Mouse (Mus musculus) hindbrain, embryonic 14.5 days (tissue): ENCODE measurements around the gene Ankra2. TPM values are rescaled to one million over a fixed set of nuclear protein-coding genes. Genes with fewer than 3 reads are reported as not detected.

Experiments
- ATAC-seq: fragments of 200-750 bp; cut with Nextera tagmentation; 2 replicates; pipeline ENCODE4 v1.8.0; 2017; ENCODE audit warnings: moderate number of reproducible peaks, mild to moderate bottlenecking, moderate TSS enrichment, moderate library complexity; ENCODE audit not compliant: low FRiP score
- DNase-seq: peaks from one replicate; pipeline ENCODE4 v3.0.0-alpha.2; 2015; ENCODE audit warnings: low spot score
- H3K27ac ChIP-seq: fragments of 300-500 bp; sonication (generic); 2 replicates; pipeline ENCODE4 v1.5.1; 2014; ENCODE audit warnings: mild to moderate bottlenecking, moderate library complexity
- H3K27me3 ChIP-seq: fragments of 300-500 bp; sonication (generic); 2 replicates; pipeline ENCODE4 v1.6.1; 2014; ENCODE audit warnings: mild to moderate bottlenecking, low read length, mixed read lengths; ENCODE audit not compliant: control insufficient read depth, insufficient read depth
- H3K36me3 ChIP-seq: fragments of 300-500 bp; sonication (generic); replicated peaks from 2 replicates; pipeline ENCODE4 v1.6.1; 2014; ENCODE audit not compliant: control insufficient read depth, insufficient read depth
- H3K4me1 ChIP-seq: fragments of 300-500 bp; sonication (generic); replicated peaks from 2 replicates; pipeline ENCODE4 v1.6.1; 2014; ENCODE audit warnings: antibody characterized with exemption, low read length, mixed read lengths; ENCODE audit not compliant: control insufficient read depth, insufficient read depth
- H3K4me2 ChIP-seq: fragments of 300-500 bp; sonication (generic); replicated peaks from 2 replicates; pipeline ENCODE4 v1.6.1; 2014; ENCODE audit warnings: mild to moderate bottlenecking, moderate library complexity
- H3K4me3 ChIP-seq: fragments of 300-500 bp; sonication (generic); replicated peaks from 2 replicates; pipeline ENCODE4 v1.5.1; 2014; ENCODE audit warnings: mild to moderate bottlenecking, low read length
- H3K9ac ChIP-seq: fragments of 300-500 bp; sonication (generic); 2 replicates; pipeline ENCODE4 v1.6.1; 2014
- H3K9me3 ChIP-seq: fragments of 300-500 bp; sonication (generic); 2 replicates; pipeline ENCODE4 v1.6.1; 2016; ENCODE audit warnings: low read length; ENCODE audit not compliant: control insufficient read depth
- WGBS: fragments of 180-500 bp; shearing (Covaris S2); extraction: QIAGEN DNeasy Blood & Tissue Kit; methylation state at CpG from one replicate; pipeline ENCODE4 v1.1.7; 2014; 5-methylcytosine and 5-hydroxymethylcytosine counted together
- polyA plus RNA-seq: library from polyadenylated mRNA; unstranded; fragments of >200 nt; fragmentation: Nextera tagmentation; extraction: Ambion mirVana; gene quantifications from 2 replicates; pipeline ENCODE4 v1.2.1, GENCODE M21; 2014

Ankra2 gene
- polyA plus RNA-seq, 1 experiment from 2014 or later = 94.2 TPM

- Histone ChIP-seq H3K27ac (no peak overlapping the region), H3K9ac (no peak overlapping the region), H3K4me1 (no peaks in the 10 kb centered on the region), H3K9me3 (no peaks in the 10 kb centered on the region), H3K27me3 (no peaks in the 10 kb centered on the region), H3K4me3 (no peak overlapping the region), H3K36me3 (peaks cover 48% of the 10 kb centered on the region), H3K4me2 (no peak overlapping the region)
- WGBS = 91% methylated on average over 5 of the region's 5 CpGs
- no peak for DNase-seq
- ATAC-seq = no peak
These were observed 45.1 kb downstream of the Ankra2 start for GRCm38 (mm10) chr13:98308004-98308403.

- ATAC-seq (no peak), DNase-seq (no peak)
- 85% methylated on average over 4 of the region's 4 CpGs for WGBS
- no peaks in the 10 kb centered on the region for H3K9me3 ChIP-seq
- no peak overlapping the region for H3K27ac ChIP-seq
- no peaks in the 10 kb centered on the region for H3K4me1 ChIP-seq
- H3K4me2 ChIP-seq = no peak overlapping the region
- no peaks in the 10 kb centered on the region for H3K27me3 ChIP-seq
- H3K9ac ChIP-seq = no peak overlapping the region
- no peak overlapping the region for H3K4me3 ChIP-seq
- H3K36me3 ChIP-seq = peaks cover 55% of the 10 kb centered on the region
These were observed 45.9 kb downstream of the Ankra2 start for GRCm38 (mm10) chr13:98308724-98309123.

GRCm38 (mm10) chr13:98311597-98311996 lies 48.7 kb downstream of the Ankra2 start:
- 95% methylated on average over 5 of the region's 5 CpGs for WGBS
- ATAC-seq (no peak), DNase-seq (no peak)
- Histone ChIP-seq H3K27me3 (no peaks in the 10 kb centered on the region), H3K4me3 (no peak overlapping the region), H3K9ac (no peak overlapping the region), H3K9me3 (no peaks in the 10 kb centered on the region), H3K27ac (no peak overlapping the region), H3K36me3 (peaks cover 68% of the 10 kb centered on the region), H3K4me1 (peaks cover 16% of the 10 kb centered on the region), H3K4me2 (no peak overlapping the region)

GRCm38 (mm10) chr13:98313631-98314030 lies 50.8 kb downstream of the Ankra2 start:
- Histone ChIP-seq H3K9me3 (no peaks in the 10 kb centered on the region), H3K27ac (no peak overlapping the region), H3K4me3 (no peak overlapping the region), H3K4me2 (no peak overlapping the region), H3K9ac (no peak overlapping the region), H3K4me1 (peaks cover 23% of the 10 kb centered on the region), H3K27me3 (no peaks in the 10 kb centered on the region), H3K36me3 (peaks cover 60% of the 10 kb centered on the region)
- DNase-seq = no peak
- 83% methylated on average over 7 of the region's 7 CpGs for WGBS
- no peak for ATAC-seq

GRCm38 (mm10) chr13:98315124-98315523 lies 52.2 kb downstream of the Ankra2 start:
- Histone ChIP-seq H3K9me3 (no peaks in the 10 kb centered on the region), H3K4me2 (peak overlapping the region; percentile 70), H3K4me1 (peaks cover 23% of the 10 kb centered on the region), H3K36me3 (peaks cover 48% of the 10 kb centered on the region), H3K27me3 (no peaks in the 10 kb centered on the region), H3K27ac (no peak overlapping the region), H3K9ac (no peak overlapping the region), H3K4me3 (no peak overlapping the region)
- ATAC-seq (no peak), DNase-seq (no peak)
- WGBS = 81% methylated on average over 4 of the region's 4 CpGs

GRCm38 (mm10) chr13:98316140-98316479 lies 53.2 kb downstream of the Ankra2 start:
- peaks cover 23% of the 10 kb centered on the region for H3K4me1 ChIP-seq
- WGBS = 2% methylated on average over 17 of the region's 17 CpGs
- H3K27ac ChIP-seq = peak overlapping the region; percentile 80
- H3K9ac ChIP-seq = peak overlapping the region; percentile 95
- H3K4me2 ChIP-seq = peak overlapping the region; percentile 70
- H3K4me3 ChIP-seq = peak overlapping the region; percentile 99
- H3K27me3 ChIP-seq = no peaks in the 10 kb centered on the region
- DNase-seq (no peak), ATAC-seq (no peak)
- no peaks in the 10 kb centered on the region for H3K9me3 ChIP-seq
- H3K36me3 ChIP-seq = peaks cover 39% of the 10 kb centered on the region

- peak within 1 kb of the TSS; percentile 87 for H3K4me2 ChIP-seq
- H3K9ac ChIP-seq = peak within 1 kb of the TSS; percentile 95
- H3K27ac ChIP-seq = peak within 1 kb of the TSS; percentile 80
- peaks cover 23% of the 10 kb centered on the region for H3K4me1 ChIP-seq
- H3K27me3 ChIP-seq = no peaks in the 10 kb centered on the region
- H3K36me3 ChIP-seq = peaks cover 33% of the 10 kb centered on the region
- no peaks in the 10 kb centered on the region for H3K9me3 ChIP-seq
- DNase-seq (peak; percentile 94), ATAC-seq (peak; percentile 94)
- peak within 1 kb of the TSS; percentile 99 for H3K4me3 ChIP-seq
- WGBS = 0% methylated on average over 78 of the region's 90 CpGs
These were observed 53.8 kb downstream of the Ankra2 start, which contains the start of gene Btf3 for GRCm38 (mm10) chr13:98316480-98317245. Gene Btf3 (minus strand): TSS chr13:98317006.

GRCm38 (mm10) chr13:98317246-98317677 lies 54.4 kb downstream of the Ankra2 start:
- Histone ChIP-seq H3K4me2 (peak overlapping the region; percentile 87), H3K4me3 (peak overlapping the region; percentile 99), H3K9me3 (no peaks in the 10 kb centered on the region), H3K9ac (peak overlapping the region; percentile 95), H3K27ac (peak overlapping the region; percentile 80), H3K36me3 (peaks cover 27% of the 10 kb centered on the region), H3K27me3 (no peaks in the 10 kb centered on the region), H3K4me1 (peaks cover 23% of the 10 kb centered on the region)
- ATAC-seq (0 out of 2 replicates have a peak, but pooled peaks have one; percentile 12), DNase-seq (peak; percentile 42)
- 3% methylated on average over 16 of the region's 16 CpGs for WGBS

- no peaks in the 10 kb centered on the region for H3K27me3 ChIP-seq
- H3K4me2 ChIP-seq = peak overlapping the region; percentile 87
- H3K36me3 ChIP-seq = peaks cover 21% of the 10 kb centered on the region
- no peak overlapping the region; the same call in 1 of the 2 replicates for H3K27ac ChIP-seq
- H3K4me3 ChIP-seq = peak overlapping the region; percentile 99; the same call in 1 of the 2 replicates
- no peak for ATAC-seq
- no peaks in the 10 kb centered on the region for H3K9me3 ChIP-seq
- H3K9ac ChIP-seq = peak overlapping the region; percentile 95; the same call in 1 of the 2 replicates
- DNase-seq = no peak
- peaks cover 23% of the 10 kb centered on the region for H3K4me1 ChIP-seq
- WGBS = 93% methylated on average over 6 of the region's 6 CpGs
These were observed 55.0 kb downstream of the Ankra2 start for GRCm38 (mm10) chr13:98317911-98318310.
